Mouse (Mus musculus) lung, embryonic 15.5 days (tissue): ENCODE measurements around the gene Folr2. TPM values are rescaled to one million over a fixed set of nuclear protein-coding genes. Genes with fewer than 3 reads are reported as not detected.
A peak's percentile ranks its signal among the peaks of the same experiment; 100 is the strongest.

Source experiments
- ATAC-seq: fragments of 200-750 bp; cut with Nextera tagmentation; 2 replicates; pipeline ENCODE4 v1.8.0; 2017; ENCODE audit warnings: moderate number of reproducible peaks, borderline replicate concordance; ENCODE audit not compliant: low FRiP score, low TSS enrichment; ENCODE audit errors: extremely low read depth
- H3K27ac ChIP-seq: fragments of 300-500 bp; sonication (generic); 2 replicates; pipeline ENCODE4 v1.5.1; 2015; ENCODE audit warnings: moderate library complexity, mild to moderate bottlenecking, inconsistent platforms
- H3K27me3 ChIP-seq: fragments of 300-500 bp; sonication (generic); 2 replicates; pipeline ENCODE4 v1.6.1; 2015; ENCODE audit warnings: inconsistent platforms
- H3K36me3 ChIP-seq: fragments of 300-500 bp; sonication (generic); 2 replicates; pipeline ENCODE4 v1.6.1; 2015; ENCODE audit warnings: inconsistent platforms
- H3K4me1 ChIP-seq: fragments of 300-500 bp; sonication (generic); 2 replicates; pipeline ENCODE4 v1.6.1; 2015; ENCODE audit warnings: inconsistent platforms
- H3K4me2 ChIP-seq: fragments of 300-500 bp; sonication (generic); 2 replicates; pipeline ENCODE4 v1.6.1; 2015; ENCODE audit warnings: inconsistent platforms, mild to moderate bottlenecking, moderate library complexity
- H3K4me3 ChIP-seq: fragments of 300-500 bp; sonication (generic); 2 replicates; pipeline ENCODE4 v1.5.1; 2015; ENCODE audit warnings: mild to moderate bottlenecking, inconsistent platforms
- H3K9ac ChIP-seq: fragments of 300-500 bp; sonication (generic); 2 replicates; pipeline ENCODE4 v1.6.1; 2015; ENCODE audit warnings: inconsistent platforms
- H3K9me3 ChIP-seq: fragments of 300-500 bp; sonication (generic); 2 replicates; pipeline ENCODE4 v1.6.1; 2016; ENCODE audit warnings: inconsistent platforms
- WGBS: fragments of 180-500 bp; shearing (Covaris S2); methylation state at CpG from one replicate; pipeline ENCODE4 v1.1.7; 2015; 5-methylcytosine and 5-hydroxymethylcytosine counted together
- polyA plus RNA-seq: library from polyadenylated mRNA; unstranded; fragments of >200 nt; fragmentation: Nextera tagmentation; extraction: Ambion mirVana; gene quantifications from 2 replicates; pipeline ENCODE4 v1.2.1, GENCODE M21; 2015

Folr2 gene
- polyA plus RNA-seq, result 1.0 and 2.0 TPM in 2 replicates

GRCm38 (mm10) chr7:101857094-101857493, at the start of gene Folr2:
TSS of gene Folr2 (minus strand) at chr7:101857194.
- Histone ChIP-seq H3K4me3 (no peak within 1 kb of the TSS), H3K27me3 (no peaks in the 10 kb centered on the region), H3K9ac (no peak within 1 kb of the TSS), H3K27ac (no peak within 1 kb of the TSS), H3K9me3 (no peaks in the 10 kb centered on the region), H3K36me3 (no peaks in the 10 kb centered on the region), H3K4me1 (no peaks in the 10 kb centered on the region), H3K4me2 (no peak within 1 kb of the TSS)
- 81% methylated on average over 4 of the region's 4 CpGs for WGBS
- ATAC-seq, result no peak

- peaks cover 21% of the 10 kb centered on the region for H3K36me3 ChIP-seq
- H3K4me1 ChIP-seq, result peaks cover 24% of the 10 kb centered on the region
- H3K9me3 ChIP-seq, result no peaks in the 10 kb centered on the region
- H3K4me3 ChIP-seq, result peak overlapping the region; percentile 86
- H3K9ac ChIP-seq, result peak overlapping the region; percentile 96
- WGBS, result 58% methylated on average over 8 of the region's 8 CpGs
- no peaks in the 10 kb centered on the region for H3K27me3 ChIP-seq
- peak overlapping the region; percentile 98 for H3K27ac ChIP-seq
- no peak for ATAC-seq
- H3K4me2 ChIP-seq, result peak overlapping the region; percentile 64
Measured at GRCm38 (mm10) chr7:101906696-101907095, 49.7 kb upstream of the Folr2 start.

- no peak for ATAC-seq
- H3K9ac ChIP-seq, result peak within 1 kb of the TSS; percentile 96
- H3K36me3 ChIP-seq, result peaks cover 17% of the 10 kb centered on the region
- H3K4me1 ChIP-seq, result peaks cover 24% of the 10 kb centered on the region
- H3K9me3 ChIP-seq, result no peaks in the 10 kb centered on the region
- peak within 1 kb of the TSS; percentile 86 for H3K4me3 ChIP-seq
- WGBS, result 8% methylated on average over 11 of the region's 11 CpGs
- no peaks in the 10 kb centered on the region for H3K27me3 ChIP-seq
- H3K4me2 ChIP-seq, result peak within 1 kb of the TSS; percentile 86
- peak within 1 kb of the TSS; percentile 98 for H3K27ac ChIP-seq
Measured at GRCm38 (mm10) chr7:101906287-101906681, 49.3 kb upstream of the Folr2 start, which contains the start of gene Tomt. TSS of gene Tomt (minus strand) at chr7:101906359.

- peaks cover 15% of the 10 kb centered on the region for H3K36me3 ChIP-seq
- ATAC-seq, result peak; percentile 97
- peak within 1 kb of the TSS; percentile 96 for H3K9ac ChIP-seq
- peaks cover 24% of the 10 kb centered on the region for H3K4me1 ChIP-seq
- peak within 1 kb of the TSS; percentile 86 for H3K4me3 ChIP-seq
- H3K9me3 ChIP-seq, result no peaks in the 10 kb centered on the region
- peak within 1 kb of the TSS; percentile 86 for H3K4me2 ChIP-seq
- under 1% methylated on average over 60 of the region's 61 CpGs for WGBS
- peak within 1 kb of the TSS; percentile 98 for H3K27ac ChIP-seq
- H3K27me3 ChIP-seq, result no peaks in the 10 kb centered on the region
Measured at GRCm38 (mm10) chr7:101905561-101906286, 48.7 kb upstream of the Folr2 start, which contains the start of gene Lamtor1. TSS of gene Lamtor1 (plus strand) at chr7:101905904.

- Histone ChIP-seq H3K4me1 (peaks cover 18% of the 10 kb centered on the region), H3K27ac (no peak overlapping the region), H3K36me3 (peaks cover 4% of the 10 kb centered on the region; the same call in 1 of the 2 replicates), H3K9ac (no peak overlapping the region), H3K4me3 (no peak overlapping the region), H3K27me3 (no peaks in the 10 kb centered on the region), H3K9me3 (no peaks in the 10 kb centered on the region), H3K4me2 (no peak overlapping the region)
- ATAC-seq, result no peak
Measured at GRCm38 (mm10) chr7:101902846-101903245, 45.9 kb upstream of the Folr2 start.

- H3K9ac ChIP-seq, result no peak overlapping the region
- WGBS, result 93% methylated on average over 10 of the region's 10 CpGs
- H3K36me3 ChIP-seq, result peaks cover 4% of the 10 kb centered on the region; the same call in 1 of the 2 replicates
- no peak overlapping the region for H3K4me2 ChIP-seq
- no peak overlapping the region for H3K27ac ChIP-seq
- no peaks in the 10 kb centered on the region for H3K9me3 ChIP-seq
- H3K4me1 ChIP-seq, result peaks cover 18% of the 10 kb centered on the region
- H3K27me3 ChIP-seq, result no peaks in the 10 kb centered on the region
- no peak overlapping the region for H3K4me3 ChIP-seq
- no peak for ATAC-seq
Measured at GRCm38 (mm10) chr7:101901969-101902368, 45.0 kb upstream of the Folr2 start.

- H3K36me3 ChIP-seq, result peaks cover 4% of the 10 kb centered on the region; the same call in 1 of the 2 replicates
- H3K4me1 ChIP-seq, result peaks cover 12% of the 10 kb centered on the region
- H3K4me2 ChIP-seq, result no peak overlapping the region
- ATAC-seq, result no peak
- H3K27ac ChIP-seq, result no peak overlapping the region
- no peaks in the 10 kb centered on the region for H3K27me3 ChIP-seq
- H3K9me3 ChIP-seq, result no peaks in the 10 kb centered on the region
- H3K4me3 ChIP-seq, result no peak overlapping the region
- no peak overlapping the region for H3K9ac ChIP-seq
- 86% methylated on average over 16 of the region's 16 CpGs for WGBS
Measured at GRCm38 (mm10) chr7:101900331-101901097, 43.5 kb upstream of the Folr2 start.

GRCm38 (mm10) chr7:101896104-101897066, 39.4 kb upstream of the Folr2 start:
- Histone ChIP-seq H3K27ac (peak overlapping the region; percentile 95), H3K4me3 (peak overlapping the region; percentile 66), H3K4me1 (peaks cover 11% of the 10 kb centered on the region; the same call in 1 of the 2 replicates), H3K36me3 (peaks cover 4% of the 10 kb centered on the region; the same call in 1 of the 2 replicates), H3K4me2 (peak overlapping the region; percentile 56), H3K27me3 (no peaks in the 10 kb centered on the region), H3K9ac (peak overlapping the region; percentile 60), H3K9me3 (no peaks in the 10 kb centered on the region)
- WGBS, result under 1% methylated on average over 57 of the region's 57 CpGs
- peak; percentile 98 for ATAC-seq

- H3K27me3 ChIP-seq, result no peaks in the 10 kb centered on the region
- 37% methylated on average over 9 of the region's 9 CpGs for WGBS
- H3K9me3 ChIP-seq, result no peaks in the 10 kb centered on the region
- H3K4me3 ChIP-seq, result peak overlapping the region; percentile 66
- peak overlapping the region; percentile 47 for H3K9ac ChIP-seq
- H3K4me1 ChIP-seq, result peaks cover 11% of the 10 kb centered on the region; the same call in 1 of the 2 replicates
- peak overlapping the region; percentile 46 for H3K4me2 ChIP-seq
- peak overlapping the region; percentile 95 for H3K27ac ChIP-seq
- 0 out of 2 replicates have a peak, but pooled peaks have one; percentile 1 for ATAC-seq
- 0 out of 2 replicates have a peak, but pooled peaks cover under 1% of the 10 kb centered on the region for H3K36me3 ChIP-seq
Measured at GRCm38 (mm10) chr7:101895695-101896094, 38.7 kb upstream of the Folr2 start.

GRCm38 (mm10) chr7:101888460-101888859, 31.5 kb upstream of the Folr2 start:
- H3K9ac ChIP-seq, result no peak overlapping the region
- H3K4me3 ChIP-seq, result no peak overlapping the region
- ATAC-seq, result no peak
- no peak overlapping the region for H3K27ac ChIP-seq
- no peaks in the 10 kb centered on the region for H3K4me1 ChIP-seq
- H3K4me2 ChIP-seq, result no peak overlapping the region
- WGBS, result 79% methylated on average over 4 of the region's 4 CpGs
- no peaks in the 10 kb centered on the region for H3K27me3 ChIP-seq
- no peaks in the 10 kb centered on the region for H3K36me3 ChIP-seq
- H3K9me3 ChIP-seq, result no peaks in the 10 kb centered on the region

- H3K4me1 ChIP-seq, result no peaks in the 10 kb centered on the region
- 81% methylated on average over 6 of the region's 6 CpGs for WGBS
- no peak overlapping the region for H3K27ac ChIP-seq
- ATAC-seq, result no peak
- no peak overlapping the region for H3K4me3 ChIP-seq
- H3K9ac ChIP-seq, result no peak overlapping the region
- no peaks in the 10 kb centered on the region for H3K9me3 ChIP-seq
- no peaks in the 10 kb centered on the region for H3K27me3 ChIP-seq
- H3K36me3 ChIP-seq, result no peaks in the 10 kb centered on the region
- H3K4me2 ChIP-seq, result no peak overlapping the region
Measured at GRCm38 (mm10) chr7:101886274-101886673, 29.3 kb upstream of the Folr2 start.
